Mouse (Mus musculus) thymus, adult 18-20 months (tissue): ENCODE data around the gene Mindy4.

Experiments
- DNase-seq, 2 experiments: peaks; one replicate each; pipeline ENCODE4 v3.0.0; 2022; ENCODE audit warnings: mixed read lengths in 2 of 2

Gene Mindy4

DNA sequence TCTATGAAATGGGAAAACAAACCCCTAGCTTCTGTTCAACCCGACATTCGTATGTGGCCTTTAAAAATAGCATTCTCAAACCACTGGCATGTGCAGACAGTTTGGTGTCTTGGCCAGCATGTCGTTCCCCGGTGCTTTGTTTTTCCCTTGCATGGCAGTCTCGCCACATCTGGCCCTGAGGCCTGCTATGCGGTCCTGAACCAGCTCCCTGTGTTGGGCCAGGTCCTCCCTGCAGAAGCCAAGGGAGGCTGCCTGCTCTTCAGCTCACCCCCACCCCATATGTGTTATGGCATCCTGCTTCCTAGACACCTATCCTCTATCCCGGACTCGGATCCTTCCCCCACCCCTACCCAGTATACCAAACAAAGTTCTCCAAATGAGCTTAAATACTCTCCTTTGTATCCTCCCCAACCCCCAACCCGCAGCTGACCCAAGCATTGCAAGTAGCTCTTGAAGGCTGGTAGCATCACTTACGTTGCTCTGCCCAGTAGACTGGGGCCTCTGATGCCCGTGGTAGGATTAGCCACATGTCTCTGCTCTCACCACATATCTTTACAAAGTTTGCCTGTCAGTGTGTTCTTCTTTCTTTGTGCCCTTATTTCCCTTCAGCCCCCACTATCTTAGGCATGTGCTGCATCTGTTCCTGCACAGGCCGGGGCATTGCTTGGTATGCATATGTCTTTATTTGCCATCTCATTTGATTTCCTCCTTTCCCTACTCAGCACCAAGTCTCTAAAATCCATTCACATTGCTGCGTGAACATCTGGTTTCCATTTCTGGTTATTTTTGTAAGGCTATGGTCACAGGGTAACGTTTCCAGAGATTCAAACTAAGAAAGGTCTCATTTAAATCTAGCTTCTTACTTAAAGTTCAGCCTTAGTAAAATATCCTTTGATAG, 55.5 kb downstream of the Mindy4 start:
- DNase-seq = no peak

DNA sequence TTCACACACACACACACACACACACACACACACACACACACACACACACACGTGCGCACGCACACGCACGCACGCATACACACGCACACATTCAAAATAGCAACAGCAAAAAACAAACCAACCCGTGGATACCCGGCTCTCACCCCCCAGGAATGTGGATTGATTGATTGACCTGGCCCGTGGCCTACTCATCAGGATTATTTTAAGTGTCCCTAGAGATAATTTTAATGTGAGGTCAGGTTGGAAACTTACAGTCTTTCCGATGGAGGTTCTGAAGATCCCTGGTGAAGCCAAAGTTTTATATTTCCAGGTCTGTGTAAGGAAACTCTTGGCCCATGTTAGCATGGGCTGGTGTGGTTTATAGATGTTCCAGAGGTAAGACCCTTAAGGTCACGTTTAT, 59.0 kb downstream of the Mindy4 start:
- DNase-seq = no peak

DNA sequence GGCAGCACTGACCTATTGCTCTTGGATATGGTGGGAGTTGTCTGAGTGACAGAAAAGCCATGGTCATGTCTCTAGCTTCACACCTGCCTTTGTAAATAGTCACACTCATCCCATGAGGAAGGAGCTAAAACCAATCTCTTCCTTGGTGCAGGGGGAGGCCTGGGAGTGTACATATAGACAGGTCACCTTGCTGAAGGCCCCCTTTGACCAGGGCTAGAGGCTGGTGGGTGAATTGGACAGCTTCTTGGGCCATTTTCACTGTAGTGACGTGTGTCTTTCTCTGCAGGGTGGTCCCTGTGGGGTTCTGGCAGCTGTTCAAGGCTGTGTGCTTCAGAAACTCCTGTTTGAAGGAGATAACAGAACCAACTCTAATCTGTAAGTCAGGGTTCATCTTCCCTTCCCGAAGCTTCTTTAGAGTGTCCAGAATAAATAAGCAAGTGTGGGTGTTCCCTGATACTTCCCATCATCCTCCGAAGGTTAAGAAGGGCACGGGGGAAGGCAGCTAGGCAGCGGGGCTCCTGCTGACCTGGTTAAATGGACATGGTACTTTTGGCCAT, 60.4 kb downstream of the Mindy4 start:
- DNase-seq = no peak

DNA sequence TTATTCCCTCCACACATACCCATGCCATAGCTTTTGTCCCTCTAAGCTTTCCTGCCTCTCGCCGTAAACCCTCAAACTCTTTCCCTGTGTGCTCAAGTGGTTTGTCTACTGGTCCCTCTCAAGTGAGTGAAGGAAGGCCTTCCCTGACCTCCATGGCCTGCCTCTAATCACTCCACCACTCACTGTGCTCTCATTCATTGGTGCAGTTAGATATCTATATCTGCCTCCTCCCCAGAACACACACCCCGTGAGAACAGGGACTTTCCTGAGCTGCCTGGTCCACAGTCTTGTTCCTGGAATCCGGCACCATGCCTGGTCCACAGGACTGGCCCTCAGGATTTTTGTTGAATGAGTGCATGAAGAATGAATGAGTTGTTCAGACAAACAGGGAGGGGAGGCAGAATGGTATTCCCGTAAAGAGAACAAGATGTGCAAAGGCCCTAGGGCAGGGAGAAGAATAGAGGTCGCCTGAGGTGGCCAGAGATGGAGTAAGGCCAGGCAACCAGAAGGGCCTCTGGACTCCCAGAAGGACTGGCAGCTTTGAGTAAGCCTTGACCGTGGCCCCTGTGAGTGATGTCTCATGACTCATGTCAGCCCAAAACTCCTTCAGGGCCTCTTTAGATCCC, 61.7 kb downstream of the Mindy4 start:
- DNase-seq = no peak

DNA sequence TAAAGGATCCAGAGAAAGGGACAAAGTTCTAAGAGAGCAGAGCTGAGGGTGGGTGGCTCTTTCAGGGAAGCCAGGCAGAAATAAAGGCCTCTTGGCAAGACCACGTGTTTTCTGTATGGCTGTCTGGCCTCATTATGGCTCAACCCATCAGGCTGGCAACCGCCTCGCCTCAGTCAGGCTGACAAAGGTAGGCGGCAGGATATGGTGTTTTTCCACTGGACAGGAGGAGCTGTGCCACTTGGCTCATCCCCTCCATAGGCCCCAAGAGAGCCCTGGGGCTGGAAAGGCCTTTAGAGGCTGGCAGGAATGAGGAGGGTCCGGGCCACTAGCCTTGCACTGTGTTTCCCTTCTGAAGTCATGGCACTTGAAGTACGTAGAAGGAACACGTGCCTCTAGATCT, 69.8 kb downstream of the Mindy4 start:
- DNase-seq = no peak

DNA sequence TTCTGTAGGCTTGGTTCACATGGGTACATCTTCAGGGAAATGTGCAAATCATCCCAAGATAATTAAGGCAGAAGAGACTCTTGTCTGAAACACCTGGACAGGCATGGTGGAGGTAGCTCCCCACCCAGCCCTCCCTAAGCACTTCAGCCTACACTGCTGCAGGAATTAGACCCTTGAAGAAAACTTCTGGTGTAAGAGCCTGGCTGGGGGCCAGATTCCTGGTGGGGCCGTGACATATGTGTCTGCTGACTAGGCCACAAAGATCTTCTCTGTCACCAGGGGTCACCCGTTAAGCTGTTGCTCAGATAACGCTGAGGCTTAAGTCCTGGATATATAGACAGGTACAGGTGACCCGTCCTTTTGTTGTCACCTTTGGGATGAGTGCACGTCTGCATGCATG, 70.3 kb downstream of the Mindy4 start:
- no peak for DNase-seq

DNA sequence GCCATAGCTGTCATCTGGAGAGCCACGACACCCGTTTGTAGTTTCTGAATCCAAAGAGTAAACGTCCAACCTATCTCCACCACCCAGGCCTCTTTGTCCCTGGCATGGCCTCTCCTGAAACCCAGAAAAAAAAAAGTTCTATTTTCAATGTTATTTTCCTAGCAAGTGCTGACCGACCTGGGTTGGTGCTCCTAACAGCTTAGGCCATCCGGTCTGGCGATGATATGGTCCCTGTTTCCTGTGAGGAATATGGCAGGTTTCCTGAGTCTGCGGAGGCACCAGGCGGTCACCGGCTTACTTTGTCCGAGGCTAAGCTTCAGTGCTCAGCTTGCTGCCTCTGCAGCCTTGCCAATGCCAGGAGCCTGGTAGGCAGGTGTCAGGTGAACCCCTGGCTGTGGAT, 71.8 kb downstream of the Mindy4 start:
- DNase-seq = no peak

DNA sequence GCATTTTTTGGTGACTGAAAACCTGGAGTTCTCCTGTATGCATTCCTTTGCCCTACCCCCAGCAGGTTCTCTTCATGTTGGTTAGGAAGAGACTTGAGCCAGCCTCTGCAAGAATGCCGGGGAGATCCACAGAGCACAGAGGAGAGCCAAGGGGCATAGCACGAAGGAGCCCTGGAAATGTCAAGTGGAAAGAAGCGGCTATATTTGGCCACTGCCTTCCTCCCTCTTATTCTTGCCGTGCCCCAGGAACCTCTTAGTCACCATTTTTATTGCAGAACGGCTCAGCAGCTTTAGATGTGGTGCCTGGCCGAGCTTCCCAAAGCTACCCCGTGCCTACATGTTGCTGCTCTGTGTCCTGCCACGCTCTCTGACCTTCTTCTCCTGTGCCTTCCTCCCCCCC, 72.6 kb downstream of the Mindy4 start:
- no peak for DNase-seq

DNA sequence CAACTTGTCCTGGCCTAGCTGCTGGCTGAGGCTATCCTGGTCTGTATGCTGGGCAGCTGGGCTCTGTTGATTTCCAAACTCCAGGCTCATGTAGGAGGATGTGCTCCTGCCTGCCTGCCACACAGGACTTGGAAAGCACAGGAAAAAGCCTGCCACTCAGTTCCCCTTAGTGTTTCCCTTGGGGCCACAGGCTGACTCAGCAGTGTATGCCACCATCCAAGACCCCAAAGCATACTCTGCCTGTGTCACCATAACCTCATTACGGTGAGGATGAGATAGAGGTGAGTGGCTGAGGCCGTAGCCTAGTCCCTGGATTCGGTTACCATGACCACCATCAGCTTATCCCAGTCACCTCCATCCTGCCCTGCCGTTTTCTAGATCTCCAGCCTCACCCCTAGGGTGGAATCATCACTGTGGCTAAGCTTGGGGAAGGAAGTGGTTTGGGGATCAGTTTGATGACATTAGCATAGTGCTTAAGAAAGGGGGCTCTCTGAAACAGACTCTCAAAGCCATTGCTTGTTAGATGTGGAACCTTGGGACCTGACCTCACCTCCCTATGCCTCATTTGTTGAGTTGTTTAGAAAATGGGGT, 73.6 kb downstream of the Mindy4 start:
- no peak for DNase-seq

DNA sequence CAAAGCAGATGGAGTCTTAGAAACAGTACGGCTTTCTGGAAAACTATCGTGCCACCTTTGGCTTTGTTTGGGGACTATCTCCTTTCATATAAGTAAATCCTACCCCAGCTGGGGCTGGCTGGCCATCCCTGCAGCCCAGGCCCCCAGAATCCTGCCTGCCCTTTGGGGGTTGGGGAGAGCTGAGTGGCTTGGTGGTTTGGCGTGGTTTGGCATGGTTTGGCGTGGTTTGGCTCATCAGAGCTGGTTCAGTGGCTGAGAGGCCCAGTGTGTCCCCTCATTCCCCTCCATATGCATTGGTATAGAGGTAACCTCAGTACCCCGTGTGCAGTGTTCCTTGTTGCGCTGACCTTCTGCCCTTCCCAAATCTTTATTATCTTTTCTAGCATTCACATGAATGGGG, 74.9 kb downstream of the Mindy4 start:
- no peak for DNase-seq

DNA sequence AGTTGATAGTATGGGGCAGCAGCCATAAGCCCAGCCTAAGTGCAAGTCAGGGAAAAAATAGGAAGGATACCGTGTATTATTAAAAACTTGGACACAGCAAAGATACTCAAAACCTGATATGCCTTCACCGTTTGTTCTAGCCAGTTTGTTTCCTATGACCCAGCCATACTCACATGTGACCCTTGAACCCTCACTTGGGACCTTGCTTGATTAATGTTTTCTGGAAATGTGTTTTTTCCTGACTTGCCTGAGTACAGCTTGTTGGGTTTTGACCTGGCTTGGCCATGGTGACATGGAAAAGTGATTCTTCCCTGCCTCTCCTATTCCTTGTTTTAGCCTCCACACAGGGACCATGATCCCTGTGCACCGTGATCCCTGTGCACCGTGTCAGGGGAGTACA, 75.3 kb downstream of the Mindy4 start:
- no peak for DNase-seq

DNA sequence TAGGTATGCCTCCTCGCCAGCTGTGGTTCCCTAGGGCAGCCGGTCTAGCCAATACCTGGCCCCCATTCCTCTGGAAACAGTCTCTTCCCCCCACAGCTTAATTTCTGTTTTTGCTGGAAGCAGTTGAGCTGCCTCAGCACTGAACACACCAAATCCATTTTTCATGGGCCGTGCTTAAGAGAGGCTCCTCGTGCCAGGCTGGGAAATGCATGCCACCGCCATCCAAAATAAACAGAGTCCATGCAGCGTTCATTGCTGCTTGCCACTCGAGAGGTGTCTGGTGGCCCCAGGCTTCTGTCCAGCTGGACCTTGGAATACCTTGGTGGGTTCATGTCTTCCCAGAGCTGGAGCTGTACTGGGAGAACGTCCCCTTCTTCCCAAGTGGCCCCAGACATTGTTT, 77.8 kb downstream of the Mindy4 start:
- DNase-seq = no peak

DNA sequence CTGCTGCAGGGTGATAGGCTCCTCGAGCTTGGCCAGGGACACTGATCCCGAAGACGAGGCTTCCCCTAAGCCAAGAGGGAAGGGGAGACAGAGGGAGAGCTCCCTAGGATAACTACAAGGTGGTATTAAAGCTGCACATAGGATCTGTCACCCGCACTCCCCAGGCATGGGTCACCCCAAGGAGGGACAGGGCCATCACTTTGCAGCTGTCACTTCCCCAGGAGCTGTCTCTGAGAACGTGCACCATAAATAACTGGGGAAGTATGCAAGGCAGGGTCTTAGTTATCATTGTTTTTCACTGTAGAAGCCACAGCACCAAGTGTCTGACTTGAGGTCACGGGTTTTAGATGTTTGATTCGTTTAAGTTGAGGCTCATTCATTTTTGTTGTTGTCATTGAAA, 78.5 kb downstream of the Mindy4 start:
- DNase-seq = no peak

DNA sequence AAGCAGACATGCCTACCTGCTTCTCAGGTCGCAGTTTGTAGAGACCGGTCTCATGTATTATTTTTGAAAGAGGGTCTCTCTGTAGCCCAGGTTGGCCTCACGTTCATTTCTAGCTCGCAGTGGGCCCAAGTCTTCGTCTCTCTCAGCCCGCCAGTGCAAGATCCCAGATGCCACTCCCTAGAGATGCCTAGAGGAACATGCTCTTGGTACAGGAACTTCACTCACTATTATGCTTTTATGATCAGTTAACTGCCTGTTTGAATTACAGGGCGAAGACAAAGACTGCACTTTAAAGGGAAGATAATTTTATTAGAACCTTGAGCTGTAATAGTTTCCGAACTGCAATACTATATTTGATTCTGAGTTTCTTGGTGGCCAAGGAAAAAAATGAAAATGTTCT, 79.2 kb downstream of the Mindy4 start:
- DNase-seq = no peak

DNA sequence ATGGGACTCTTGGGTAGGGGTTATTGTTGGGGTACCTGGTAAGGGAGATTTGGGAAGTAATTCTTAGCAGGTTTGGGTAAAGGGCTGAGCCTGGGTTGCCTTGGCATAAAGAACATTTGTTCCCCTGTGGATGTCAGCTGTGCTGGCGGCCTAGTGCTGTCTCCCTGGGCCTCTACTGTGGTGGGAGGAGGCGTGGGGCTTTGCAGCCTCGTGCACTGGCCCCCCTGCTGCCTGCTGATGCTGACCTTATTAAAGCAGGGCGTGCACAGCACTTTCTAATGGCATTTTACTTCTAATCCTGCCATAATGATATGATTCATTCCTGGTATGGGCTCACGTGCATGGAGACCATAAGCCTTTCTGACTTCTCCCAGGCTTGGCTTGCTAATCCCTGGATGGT, 82.0 kb downstream of the Mindy4 start:
- DNase-seq = no peak

DNA sequence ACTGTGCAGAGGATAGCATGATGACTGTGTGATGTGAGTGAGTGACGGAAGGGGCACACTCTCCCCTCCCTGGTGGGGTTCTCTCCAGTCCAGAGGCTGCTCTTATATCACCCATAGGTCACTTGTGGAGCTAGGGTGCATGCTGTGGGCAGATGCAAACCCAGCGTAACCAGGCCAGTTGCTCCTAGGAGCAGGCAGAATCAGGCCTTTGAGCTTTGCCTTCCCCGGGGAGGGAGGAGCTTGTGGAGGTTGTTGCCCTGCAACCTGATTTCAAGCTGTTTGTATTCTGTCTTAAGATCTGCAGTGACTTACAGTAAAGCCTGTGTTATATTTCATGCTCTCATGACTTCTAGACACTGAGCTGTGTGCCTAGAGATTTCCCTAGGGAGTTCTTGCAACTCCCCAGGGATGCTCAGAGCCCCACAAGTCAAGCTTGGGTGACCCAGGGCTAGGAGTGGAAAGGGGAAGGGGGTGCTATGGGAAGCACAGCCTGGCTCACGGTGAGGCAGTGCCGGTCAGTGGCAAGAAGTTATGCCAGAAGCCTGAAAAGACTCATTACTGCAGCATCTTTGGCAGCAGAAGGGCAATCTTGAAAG, 84.9 kb downstream of the Mindy4 start:
- DNase-seq = no peak

DNA sequence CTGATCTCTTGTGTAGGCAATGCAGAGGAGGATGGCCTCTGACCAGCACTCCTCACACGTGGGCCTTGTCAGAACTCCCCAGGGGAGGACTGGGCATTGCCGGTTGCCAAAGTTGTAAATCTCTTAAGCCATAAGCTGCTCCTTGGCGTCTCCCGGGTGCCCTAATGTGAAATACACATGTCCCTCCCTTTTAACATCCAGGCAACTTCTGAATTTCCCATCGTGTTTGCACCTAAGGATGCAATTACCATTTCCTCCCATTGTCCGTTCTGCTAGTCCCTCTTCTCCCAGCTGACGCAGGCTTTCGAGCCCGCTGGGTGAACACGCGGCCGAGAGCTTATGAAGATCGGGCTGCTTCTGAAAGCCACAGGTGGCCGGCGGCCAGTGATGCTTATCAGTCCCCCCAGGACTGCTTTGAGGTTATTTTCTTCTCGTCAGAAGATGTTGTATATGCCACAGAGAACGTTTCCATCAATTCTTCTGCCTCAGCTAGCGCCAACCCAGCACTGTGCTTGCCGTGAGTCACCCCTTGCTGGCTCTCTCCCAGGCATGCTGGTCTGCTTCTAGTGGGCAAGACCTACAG, 91.5 kb downstream of the Mindy4 start:
- no peak for DNase-seq

DNA sequence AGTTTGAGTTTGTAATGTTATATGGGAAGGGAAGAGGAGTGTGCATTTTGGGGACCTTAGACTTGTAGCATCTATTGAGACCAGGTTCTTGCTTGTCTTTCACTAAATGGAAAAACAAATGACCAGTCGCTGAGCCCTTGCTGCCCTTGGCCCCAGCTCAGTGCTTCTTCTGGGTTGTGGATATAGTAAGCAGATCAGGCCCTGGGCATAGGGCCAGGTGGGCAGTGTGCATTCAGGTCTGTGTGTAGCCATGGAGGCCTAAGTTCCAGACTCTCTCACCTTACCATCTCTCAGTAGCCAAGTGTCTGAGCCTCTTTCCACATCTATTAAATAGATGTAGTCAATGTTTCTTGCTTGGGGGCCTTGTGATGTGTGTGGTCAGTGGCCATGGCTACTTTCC, 92.1 kb downstream of the Mindy4 start:
- DNase-seq = no peak

DNA sequence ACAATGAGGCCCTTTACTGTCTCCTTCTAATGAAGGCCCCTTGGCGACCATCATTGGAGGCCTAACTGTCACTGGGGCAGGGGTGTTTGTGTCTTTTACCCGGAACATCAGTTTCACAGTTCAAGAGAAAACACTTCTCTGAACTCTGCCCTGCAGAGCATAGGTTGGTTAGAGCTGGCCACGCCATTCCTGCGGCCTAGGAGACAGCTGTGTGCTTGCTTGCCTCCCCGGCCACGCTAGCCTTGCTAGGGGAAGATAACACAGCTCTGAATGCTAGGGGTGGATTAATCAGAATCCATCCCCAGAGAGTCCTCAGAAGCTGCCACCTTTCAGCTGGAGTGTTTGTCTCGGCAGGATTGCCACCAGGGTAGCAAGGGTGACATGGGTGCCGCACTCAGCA, 96.3 kb downstream of the Mindy4 start:
- DNase-seq = no peak

DNA sequence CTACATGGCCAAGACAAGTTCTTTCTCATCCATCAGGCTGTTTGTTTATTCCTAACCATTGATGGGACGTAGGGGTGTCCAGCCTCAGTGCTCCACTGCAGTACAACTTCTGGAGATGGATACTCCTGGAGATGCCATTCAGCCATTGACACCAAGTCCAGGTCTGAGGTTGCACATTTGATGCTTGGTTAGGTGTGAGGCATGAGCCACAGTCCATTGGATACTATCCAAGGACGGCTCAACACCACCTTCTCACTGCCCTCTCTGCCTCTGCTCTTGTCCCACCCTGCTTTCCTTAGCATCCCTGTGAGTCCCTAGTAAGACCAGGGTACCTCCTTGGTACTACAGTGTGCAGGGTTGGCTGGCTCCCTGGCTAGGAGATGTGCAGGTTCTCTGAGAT, 96.7 kb downstream of the Mindy4 start:
- no peak for DNase-seq

DNA sequence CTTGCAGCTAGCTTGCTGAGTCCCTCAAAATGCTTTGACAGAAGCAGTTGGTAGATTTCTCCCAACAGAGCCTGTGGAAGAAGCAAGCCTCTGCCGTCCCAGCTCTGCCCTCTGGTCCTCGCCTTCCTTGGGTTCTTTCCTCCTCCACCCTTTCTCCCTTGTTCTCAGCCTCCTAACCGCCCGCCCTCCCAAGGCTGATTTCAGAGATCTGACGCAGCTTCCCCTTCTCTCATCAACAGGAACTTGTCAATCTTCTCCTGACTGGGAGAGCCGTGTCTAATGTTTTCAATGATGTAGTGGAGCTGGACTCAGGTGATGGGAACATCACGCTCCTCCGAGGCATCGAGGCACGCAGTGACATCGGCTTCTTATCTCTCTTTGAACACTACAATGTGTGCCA, 97.5 kb downstream of the Mindy4 start:
- DNase-seq = no peak

DNA sequence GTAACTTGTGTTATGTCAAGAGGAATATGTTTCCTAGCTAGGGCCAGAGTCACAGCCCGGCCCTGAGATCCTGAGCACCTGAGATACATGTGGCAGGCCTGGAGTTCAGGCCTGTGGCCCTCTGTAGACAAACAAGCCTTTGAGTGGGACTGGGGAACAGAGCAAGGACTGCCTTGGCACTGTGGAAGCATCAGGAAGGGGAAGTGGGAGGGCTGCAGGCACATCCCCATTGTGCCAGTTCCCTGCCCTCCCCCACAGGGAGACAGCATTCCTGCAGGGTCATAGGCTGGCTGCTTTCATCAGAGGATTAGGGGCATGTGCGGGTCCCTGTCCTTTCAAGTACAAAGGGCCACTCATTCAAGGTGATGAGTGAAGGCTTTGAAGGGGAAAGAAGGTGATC, 107.0 kb downstream of the Mindy4 start:
- no peak for DNase-seq

DNA sequence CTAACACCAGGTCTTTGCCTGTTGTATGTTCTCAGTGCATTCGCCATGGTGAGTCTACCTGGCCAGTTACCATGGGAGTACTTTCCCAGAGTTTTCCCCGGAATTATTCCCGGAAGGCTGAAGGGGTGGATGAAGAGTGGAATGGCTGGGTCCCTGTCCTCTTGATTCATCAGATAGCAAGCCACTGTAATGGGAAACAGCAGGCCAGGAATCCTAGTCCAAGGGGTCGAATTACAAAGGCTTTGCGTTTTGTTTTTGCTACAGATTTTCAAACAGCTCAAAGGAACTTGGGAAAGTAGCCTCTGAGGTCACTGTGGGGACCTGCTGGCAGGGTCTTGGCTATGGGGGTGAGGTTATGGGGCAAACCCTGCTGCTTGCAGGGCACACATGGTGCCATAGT, 108.8 kb downstream of the Mindy4 start:
- DNase-seq = no peak
